Mouse (Mus musculus) hindlimb bud, embryonic 11.5 days (tissue): ENCODE measurements around the gene Fry.
"Not testable (repeated sequence)": the region's sequence is repeated elsewhere in the genome, so short reads cannot be mapped to it uniquely, and the experiment has no call there.

Experiments
- DNase-seq: peaks from one replicate; pipeline ENCODE4 v3.0.0-alpha.2; 2012; ENCODE audit warnings: low read depth, low spot score; ENCODE audit errors: extremely low spot score

Fry gene

DNA sequence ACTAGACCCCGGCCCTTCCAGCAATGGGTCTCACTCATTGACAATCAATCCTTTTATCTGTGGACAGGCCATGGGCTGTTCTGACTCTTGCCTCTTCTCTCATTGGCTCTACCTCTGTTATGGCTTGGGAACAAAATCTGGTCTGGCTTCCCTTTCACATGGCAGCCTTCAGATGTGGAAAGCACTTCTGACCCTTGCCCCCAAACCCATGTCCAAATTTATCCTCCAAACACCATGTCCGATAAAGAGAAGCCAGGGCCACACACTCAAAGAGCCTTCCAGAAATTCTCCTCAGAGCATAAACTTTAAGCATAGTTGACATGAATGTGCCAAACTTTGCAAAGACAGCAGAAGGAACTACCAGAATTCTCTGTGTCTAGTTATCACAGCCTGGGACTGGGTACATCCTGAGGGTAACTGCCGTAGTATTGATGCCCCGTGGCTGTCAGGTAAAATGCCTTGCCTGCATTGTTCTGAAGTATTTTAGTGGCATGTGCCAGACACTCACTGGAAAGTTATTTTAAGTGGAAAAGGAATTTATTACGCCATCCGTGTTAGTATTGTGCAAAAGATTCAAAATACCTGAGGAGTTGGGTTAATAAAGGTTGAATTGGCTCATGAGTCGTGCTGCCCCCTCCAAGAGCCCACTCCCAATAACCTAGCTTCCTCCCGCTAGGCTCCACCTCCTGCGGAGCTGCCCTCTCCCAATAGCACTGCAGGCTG, 333.0 kb downstream of the Fry start:
- DNase-seq, result no peak

DNA sequence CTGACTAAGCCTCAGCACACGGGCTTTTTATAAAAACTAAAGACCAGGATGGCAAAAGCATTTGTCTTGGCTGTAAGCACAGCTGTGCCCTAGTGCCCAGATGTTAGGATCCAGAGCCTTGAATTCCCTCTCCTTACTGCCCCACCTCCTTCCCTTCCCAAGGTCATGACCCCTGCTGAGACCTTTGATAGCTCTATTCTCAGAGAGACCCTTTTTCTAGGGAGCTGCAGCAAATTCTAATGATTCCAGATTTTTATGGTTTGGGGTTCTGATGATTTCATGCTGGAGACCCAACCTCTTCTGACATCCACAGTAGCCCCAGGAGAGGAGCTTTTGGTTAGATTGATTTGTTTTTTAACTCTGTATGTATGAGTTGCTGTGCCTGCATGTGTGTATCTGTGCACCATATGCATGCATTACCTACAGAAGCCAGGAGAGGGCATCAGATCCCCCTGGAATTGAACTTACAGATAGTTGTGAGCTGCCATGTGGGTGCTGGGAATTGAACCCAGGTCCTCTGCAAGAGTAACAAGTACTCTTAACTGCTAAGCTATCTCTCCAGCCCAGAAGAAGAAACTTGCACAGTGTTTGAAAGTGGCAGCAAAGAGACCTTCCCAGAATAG, 333.7 kb downstream of the Fry start:
- no peak for DNase-seq

DNA sequence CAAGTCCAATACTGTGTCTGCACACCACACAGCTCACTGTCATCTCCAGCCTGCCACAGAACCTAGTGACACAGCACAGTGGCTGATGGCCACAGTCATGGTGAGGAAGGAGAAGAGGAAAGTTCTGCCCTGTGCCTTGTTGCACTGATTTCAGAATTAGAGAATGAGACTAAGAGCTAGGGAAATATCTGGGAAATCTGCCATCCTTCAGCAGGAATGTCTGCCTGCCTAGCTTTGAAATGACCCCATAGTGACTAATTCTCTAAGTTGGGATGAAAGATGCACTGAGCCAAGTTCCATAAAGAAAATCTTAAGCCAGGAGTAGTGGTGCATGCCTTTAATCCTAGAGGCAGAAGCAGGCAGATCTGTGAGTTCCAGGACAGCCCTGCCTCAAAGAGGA, 334.2 kb downstream of the Fry start:
- DNase-seq, result no peak

DNA sequence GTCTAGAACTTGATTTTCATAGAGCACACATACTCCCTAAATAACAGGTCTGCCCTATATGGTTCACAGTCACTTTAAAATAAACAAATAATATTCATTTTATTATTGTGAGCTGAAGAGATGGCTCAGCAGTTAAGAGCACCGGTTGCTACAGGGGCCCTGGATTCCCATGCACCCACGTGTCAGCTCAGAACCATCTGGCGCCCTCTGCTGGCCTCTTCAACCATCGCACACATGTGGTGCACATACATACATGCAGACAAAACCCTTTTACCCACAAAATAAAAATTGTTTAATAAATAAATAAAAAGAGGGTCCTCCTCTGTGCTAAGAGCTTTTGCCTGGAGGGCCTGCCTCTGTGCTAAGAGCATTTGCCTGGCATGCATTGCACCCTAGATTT, 335.0 kb downstream of the Fry start:
- DNase-seq, result no peak

DNA sequence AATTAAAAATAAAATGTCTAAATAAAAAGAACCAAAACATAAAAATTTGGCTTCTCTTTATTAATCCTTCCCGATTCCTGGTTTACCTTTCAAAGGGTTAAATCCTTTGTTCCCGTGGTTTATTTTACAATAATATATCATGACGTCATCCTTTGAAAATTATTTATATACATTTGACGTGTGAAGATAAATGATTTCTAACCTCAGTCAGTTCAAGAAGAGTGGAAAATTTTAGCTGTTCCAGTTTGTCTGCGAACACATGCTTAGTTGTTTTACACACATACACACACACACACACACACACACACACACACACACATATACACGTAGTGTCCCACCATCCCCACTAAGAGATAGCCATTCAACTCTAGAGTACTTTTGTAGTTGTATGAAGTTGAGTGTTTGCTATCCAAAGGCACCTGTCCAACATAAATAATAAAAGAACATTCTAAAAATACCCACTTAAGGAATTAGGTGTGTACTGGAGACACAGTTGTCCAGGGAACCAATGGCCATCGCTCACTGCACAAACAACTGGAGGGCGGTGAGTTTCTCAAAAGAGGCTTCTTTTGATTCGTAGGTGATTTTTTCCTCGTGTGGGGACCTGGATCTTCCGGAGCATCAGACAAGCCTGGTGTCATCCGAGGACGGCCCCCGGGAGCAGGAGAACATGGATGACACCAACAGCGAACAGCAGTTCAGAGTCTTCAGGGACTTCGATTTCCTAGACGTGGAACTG, 338.9 kb downstream of the Fry start:
- no peak for DNase-seq

DNA sequence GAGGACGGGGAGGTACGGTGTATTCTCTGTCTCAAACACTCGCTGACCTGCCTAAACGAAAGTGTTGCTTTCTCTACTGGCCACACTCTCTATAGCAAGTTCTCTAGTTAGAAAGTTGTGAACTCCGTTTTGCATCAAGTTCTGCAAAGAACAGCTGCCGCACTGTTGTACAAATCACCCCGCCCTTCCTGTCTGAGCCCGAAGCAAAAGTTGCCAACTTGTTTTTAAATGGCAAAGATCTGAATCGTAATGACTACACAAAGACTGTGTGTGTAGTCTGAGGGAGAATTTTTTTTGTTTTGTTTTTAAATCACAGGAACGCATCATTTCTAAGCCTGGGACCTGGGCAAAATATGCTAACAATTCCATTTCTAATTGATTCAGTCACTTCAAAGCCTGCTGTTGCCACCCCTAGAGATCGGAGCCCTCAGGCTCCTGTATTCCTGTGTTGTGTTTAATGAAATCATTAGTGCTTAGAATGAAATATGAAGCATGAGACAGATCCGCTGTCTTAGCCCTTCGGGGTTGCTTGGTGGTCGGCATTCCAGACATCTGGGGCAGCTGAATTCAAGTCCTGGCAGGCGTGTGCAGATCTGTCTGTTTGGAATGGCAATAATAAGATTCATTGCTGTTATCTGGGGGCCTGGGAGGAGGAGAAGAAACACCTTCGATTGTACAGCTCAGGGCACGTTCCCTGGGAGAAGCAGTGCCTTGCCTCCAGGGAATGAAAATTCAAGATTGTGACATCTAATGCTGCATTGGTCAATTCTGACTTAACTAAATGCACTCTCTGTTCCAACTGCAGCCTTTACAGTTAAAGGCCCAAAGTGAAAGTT, 339.7 kb downstream of the Fry start:
- peak; percentile 20 for DNase-seq

DNA sequence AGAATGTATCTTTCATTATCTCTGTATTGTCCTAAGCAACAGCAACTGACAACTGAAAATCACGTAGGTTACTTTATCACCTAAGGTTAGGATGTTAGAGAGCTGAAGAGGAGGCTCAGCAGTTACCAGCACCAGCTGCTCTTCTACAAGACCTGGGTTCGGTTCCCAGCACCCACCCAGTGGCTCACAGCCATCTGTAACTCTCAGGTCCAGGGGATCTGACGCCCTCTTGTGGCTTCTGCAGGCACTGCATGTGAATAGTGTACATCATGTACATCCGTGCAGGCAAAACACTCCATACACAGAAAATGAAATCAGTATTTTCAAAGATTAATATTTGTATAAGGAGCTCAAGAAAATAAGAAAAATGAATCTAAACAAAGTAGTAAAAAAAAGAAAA, 341.4 kb downstream of the Fry start:
- no peak for DNase-seq

DNA sequence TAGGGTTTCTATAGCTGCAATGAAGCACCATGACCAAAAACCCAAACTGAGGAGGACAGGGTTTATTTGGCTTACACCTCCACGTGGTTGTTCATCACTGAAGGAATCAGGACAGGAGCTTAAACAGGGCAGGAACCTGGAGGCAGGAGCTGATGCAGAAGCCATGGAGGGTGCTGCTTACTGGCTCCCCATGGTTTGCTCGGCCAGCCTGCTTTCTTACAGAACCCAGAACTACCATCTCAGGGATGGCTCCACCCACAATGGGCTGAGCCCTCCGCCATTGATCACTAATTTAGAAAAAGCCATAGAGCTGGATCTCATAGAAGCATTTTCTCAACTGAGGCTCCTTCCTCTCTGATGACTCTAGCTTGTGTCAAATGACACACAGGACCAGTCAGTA, 346.3 kb downstream of the Fry start:
- no peak for DNase-seq

DNA sequence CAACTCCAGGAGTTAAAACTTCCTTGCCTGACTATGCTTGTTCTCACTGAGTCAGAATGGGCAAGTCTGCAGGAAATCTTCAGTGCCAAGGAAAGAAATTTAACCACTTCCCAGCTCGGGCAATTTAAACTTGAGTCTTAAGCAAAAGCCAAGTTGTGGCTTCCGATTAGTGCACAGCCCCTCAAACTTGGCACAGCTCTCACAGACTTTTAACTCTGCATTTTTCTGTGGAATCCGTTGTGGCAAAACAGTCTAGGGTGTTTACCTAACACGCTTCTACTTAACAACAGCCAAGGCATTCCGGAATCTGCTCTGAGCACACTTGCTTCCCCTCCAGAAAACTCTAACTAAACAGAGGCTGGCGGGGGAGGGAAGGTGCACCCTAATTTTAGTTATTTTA, 346.8 kb downstream of the Fry start:
- no peak for DNase-seq

DNA sequence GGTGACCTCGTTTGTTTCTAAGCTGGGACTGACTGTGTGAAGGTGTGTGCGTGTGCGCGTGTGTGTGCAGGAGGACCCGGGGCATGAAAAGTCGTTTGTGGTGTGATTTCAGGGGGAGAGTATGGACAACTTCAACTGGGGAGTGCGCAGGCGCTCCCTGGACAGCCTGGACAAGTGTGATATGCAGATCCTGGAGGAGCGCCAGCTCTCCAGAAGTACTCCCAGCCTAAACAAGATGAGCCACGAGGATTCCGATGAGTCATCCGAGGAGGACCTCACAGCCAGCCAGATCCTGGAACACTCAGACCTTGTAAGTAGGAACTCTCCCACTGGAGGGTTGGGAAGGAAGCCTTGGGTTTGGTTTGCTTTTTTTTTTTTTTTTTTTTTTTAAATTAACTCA, 347.7 kb downstream of the Fry start:
- no peak for DNase-seq

DNA sequence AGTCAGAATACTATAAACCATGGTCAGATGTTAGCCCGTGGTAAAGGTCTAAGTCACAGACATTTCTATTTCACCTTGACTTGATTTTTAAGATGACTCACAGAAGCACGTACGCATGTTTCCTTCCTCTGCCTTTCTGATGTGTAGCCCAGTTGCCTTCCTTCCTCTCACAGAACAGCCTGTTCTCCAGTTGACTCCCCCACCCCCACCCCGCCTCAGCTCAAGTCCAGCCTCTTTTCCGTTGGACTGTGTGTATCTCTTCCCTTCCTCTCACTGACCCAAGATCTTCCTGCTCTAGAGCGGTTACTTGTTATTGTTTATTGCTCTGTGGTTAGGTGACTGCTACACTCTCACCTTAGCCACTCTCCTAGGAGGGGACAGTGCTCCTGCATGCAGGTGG, 350.0 kb downstream of the Fry start:
- no peak for DNase-seq

DNA sequence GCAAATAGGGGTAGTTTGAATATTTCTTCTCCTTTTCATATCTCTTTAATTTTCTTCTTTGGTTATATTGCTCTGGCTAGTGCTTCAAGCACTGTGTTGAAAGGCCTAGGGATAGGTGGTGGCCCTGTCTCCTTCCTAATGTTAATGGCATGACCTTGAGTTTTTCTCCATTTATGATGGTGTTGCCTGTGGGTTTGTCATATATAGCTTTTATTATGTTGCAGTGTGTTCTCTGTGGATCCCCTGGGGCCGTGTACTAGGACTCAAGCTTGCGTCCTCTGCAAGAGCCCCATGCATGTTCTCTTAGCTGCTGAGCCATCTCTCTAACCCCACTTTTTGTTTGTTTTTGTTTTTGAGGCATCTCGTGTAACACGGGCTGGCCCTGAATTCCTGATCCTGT, 358.9 kb downstream of the Fry start:
- no peak for DNase-seq

DNA sequence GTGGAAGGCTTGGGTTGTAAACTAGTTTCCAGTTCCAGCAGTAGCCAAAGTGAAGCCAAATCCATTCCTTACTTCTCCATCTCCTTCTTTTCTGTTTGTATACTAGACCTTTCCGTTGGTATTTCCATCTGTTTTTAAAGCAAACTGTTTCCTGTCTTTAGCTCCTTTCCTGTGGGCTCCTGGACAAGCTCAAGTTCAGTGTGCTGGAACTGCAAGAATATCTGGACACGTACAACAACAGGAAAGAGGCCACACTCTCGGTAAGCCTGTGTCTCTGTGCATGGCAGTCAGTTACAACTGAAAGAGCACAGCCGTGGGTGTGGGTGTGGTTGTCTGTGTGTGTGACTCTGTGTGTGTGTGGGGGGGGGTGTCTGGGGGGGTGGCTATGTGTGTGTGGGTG, 360.2 kb downstream of the Fry start:
- DNase-seq, result no peak

DNA sequence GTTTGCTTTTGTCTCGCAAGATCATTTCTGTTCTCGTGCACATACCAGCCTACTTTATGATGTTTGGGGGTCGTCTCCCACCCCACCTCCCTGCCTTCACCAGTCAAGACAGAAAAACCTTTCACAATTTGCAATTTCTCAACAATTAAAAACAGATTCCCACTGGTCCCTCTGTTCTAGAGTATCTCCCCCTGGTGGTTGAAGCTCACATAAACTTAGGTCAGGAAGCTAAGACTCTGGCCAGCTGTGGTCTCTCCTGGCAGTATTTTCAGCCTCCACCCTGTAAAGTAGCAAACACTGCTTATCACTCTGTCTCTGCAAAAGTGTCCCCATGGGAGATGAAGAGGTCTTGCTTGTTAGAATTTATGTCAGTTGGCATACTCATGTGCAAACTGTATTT, 366.8 kb downstream of the Fry start:
- peak; percentile 30 for DNase-seq

DNA sequence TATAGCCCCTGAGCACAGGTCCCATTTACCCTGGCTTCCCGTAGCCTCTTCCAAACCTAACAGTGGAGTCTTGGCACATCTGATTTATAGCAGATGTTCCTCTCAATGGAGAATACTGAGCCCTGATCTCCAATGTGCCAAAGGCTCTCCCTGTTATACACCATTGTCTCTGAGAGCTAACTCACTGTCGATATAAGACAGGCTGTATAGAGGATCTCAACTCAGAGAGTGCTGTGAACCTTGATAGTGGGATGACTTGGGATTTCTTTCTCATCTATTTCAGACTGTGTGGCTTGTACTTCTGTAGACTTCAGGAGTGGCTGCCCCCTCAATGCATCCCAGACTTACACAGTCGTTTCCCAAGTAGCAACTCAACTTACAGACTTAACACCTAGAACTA, 371.8 kb downstream of the Fry start:
- DNase-seq, result no peak

DNA sequence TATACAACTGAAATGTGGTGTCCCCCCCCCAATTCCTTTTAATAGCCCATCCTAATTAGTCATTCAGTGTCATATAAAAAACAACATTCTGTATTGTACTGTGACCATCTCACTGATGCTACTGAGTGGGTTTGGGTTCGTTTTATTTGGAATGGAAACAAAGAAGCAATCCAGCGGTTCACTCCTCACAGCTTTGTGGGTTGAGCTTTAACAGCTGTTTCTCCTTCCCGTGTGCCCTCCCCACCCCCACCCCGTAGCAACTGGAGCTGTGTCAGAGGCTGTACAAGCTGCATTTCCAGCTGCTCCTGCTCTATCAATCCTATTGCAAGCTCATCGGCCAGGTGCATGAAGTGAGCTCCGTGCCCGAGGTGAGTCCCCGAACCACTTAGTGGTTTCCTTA, 372.4 kb downstream of the Fry start:
- no peak for DNase-seq

DNA sequence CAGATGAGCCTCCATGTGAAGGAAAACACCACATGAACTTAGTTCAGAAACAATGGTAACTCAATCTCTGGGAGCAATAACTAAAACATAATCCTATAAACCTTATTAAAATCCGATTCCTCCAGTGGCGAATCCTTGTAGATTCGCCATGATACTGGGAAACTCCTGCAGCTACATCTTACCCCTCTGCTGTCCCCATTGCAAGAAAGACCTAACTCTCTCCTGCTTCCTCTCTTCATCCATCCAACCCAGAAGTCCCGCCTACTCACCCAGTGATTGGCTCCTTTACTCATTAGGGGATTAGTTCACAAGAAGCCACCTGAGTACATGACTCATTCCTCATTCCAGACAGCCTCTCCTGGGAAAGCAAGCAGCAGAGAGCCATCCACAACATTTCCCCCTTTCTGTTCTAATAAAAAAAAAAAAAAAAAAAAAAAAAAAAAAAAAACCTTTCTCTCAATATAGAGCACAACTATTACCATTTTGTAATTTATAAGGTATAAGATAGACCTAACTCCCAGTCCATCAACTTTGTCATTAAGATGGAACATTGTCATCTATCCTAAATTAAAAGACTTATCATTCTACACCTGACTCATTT, 373.2 kb downstream of the Fry start:
- not testable (repeated sequence) for DNase-seq

DNA sequence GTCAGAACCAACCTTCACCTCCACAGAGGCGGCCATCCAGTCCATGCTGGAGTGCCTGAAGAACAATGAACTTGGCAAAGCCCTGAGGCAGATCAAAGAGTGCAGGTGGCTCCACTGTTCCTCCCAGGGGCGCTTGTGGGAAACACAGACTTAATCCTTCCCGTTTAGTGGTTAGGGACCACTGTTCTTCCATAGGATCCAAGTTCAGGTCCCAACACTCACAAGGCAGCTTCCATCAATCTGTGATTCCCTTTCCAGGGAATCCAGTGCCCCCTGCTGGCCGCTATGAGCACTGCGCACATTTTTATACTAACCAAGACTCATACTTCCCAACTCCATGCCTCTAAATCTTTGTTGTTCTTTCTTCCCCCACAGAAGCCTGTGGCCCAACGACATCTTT, 377.3 kb downstream of the Fry start:
- DNase-seq, result no peak

DNA sequence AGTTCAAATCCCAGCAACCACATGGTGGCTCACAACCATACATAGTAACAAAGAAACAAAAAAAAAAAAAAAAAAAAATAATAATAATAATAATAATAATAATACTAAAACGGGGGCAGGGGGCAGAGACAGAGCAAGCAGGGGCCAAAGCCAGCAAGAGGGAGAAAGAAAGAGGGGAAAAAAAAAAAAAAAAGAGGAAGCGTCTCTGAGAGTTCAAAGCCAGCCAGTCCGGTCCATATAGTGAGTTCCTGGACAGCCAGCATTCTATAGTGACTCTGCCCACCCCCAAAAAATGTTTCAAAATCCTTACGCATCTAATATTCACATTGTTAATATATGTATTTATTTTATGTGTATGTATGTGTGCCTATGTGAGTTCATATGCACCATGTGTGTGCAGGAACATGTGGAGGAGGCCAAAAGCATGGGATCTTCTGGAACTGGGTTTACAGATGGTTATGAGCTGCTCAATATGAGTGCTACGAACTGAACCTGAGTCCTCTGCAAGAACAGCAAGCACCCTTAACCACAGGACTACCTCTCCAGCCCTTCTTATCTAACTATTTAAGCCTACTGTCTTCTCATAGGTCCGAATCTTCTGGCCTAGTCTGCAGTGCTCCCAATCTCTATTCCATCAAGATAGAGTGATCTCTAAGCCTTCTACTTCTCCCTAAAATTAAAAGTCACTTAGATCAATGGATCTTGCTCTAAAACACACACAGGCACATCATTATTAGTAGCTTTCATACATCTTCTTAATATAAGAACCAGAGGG, 392.2 kb downstream of the Fry start:
- DNase-seq, result no peak

DNA sequence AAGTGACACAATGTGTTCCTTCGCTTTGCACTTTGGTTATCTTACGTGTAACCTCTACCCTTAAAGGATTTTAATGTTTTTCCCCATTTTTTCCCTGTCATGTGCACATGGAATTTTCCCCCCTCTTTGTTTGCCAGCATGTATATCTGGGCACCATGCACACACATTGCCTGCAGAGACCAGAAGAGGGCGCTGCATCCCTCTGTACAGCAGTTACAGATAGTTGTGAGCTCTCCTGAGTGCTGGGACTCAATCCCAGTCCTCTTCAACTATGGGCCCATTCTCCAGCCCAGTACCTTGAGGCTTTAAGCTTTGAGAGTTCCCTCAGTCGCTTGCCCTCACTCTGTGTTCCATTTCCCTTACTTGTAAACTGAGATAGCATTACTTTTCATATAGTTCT, 394.8 kb downstream of the Fry start:
- DNase-seq, result no peak
